Mouse (Mus musculus) adrenal gland, postnatal 36 days (tissue): ENCODE data around the gene Zeb2. TPM values are rescaled to one million over a fixed set of nuclear protein-coding genes. Genes with fewer than 3 reads are reported as not detected.

Experiments used
- DNase-seq, 2 experiments: peaks; one replicate each; pipeline ENCODE4 v3.0.0; 2021; ENCODE audit warnings: mixed read lengths in 1 of 2
- total RNA-seq, 2 experiments: library from RNA; stranded (reverse); gene quantifications; 2 replicates each; pipeline ENCODE4 v1.2.3; 2021

Zeb2 gene
- total RNA-seq, 2 experiments from 2014 or later: 173 to 184 TPM

GRCm38 (mm10) chr2:44981646-44982045 is 135.5 kb downstream of the Zeb2 start:
- DNase-seq: no peak

- DNase-seq: no peak
Observed at GRCm38 (mm10) chr2:44979042-44979721, 138.0 kb downstream of the Zeb2 start.

GRCm38 (mm10) chr2:44978038-44978437 is 139.2 kb downstream of the Zeb2 start:
- no peak for DNase-seq

DNA sequence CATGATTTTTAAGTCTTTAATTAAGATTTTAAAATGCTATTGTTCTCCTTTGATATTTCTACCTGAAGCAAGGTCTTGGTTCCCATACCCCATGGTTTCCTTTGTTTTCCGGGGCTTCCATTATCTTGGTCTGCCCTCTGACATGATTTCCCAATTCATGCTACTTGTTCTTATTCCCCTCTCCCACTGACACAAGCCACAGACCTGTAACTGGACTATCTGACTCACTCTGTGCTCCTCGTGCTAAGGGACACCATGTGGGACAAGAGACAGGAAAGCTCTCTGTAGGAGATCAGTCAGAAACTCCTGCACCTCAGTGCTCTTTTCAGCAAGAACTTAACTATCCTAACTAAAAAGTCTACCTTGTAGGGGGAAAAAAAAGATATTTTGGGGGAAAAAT is 139.6 kb downstream of the Zeb2 start:
- no peak for DNase-seq

- no peak for DNase-seq
Observed at GRCm38 (mm10) chr2:44977051-44977450, 140.1 kb downstream of the Zeb2 start.

- no peak for DNase-seq
Observed at GRCm38 (mm10) chr2:44976484-44976883, 140.7 kb downstream of the Zeb2 start.

DNA sequence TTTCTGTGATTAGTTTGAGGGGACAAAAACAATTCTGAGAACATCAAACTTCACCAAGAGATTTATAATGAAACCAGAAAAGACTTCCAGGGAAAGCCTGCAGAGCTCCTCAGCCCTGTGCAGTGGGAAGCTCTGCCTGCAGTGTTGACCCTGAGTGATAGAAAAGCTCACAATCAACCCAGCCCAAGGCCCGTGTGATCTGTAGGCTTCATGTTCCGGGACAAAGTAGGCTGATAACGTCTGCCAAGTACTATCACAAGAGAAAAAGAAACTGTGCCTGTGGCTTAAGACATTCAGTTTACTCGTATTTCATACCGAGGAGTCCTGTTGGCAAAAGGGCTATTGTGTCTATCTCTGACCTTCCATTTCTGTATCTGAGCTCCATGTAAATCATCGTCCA is 143.4 kb downstream of the Zeb2 start:
- peak; percentile 26 to 41 for DNase-seq

GRCm38 (mm10) chr2:44970087-44970646 is 147.0 kb downstream of the Zeb2 start:
- no peak for DNase-seq

DNA sequence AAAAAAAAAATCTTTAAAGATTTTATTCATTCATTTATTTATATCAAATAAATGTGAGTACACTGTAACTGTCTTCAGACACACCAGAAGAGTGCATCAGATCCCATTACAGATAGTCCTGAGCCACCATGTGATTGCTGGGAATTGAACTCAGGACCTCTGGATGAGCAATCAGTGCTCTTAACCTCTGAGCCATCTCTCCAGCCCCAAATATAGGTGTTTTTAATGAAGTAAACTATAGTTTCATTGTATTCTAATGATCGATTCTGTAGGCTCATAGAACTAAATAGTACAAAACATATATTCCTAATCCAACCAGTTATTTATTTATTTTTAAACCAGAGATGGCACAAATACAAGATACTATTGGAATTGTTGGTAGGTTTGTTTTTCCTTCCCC is 147.6 kb downstream of the Zeb2 start:
- no peak for DNase-seq

- peak; percentile 88 to 89 for DNase-seq
Observed at GRCm38 (mm10) chr2:44969226-44969625, 148.0 kb downstream of the Zeb2 start.

DNA sequence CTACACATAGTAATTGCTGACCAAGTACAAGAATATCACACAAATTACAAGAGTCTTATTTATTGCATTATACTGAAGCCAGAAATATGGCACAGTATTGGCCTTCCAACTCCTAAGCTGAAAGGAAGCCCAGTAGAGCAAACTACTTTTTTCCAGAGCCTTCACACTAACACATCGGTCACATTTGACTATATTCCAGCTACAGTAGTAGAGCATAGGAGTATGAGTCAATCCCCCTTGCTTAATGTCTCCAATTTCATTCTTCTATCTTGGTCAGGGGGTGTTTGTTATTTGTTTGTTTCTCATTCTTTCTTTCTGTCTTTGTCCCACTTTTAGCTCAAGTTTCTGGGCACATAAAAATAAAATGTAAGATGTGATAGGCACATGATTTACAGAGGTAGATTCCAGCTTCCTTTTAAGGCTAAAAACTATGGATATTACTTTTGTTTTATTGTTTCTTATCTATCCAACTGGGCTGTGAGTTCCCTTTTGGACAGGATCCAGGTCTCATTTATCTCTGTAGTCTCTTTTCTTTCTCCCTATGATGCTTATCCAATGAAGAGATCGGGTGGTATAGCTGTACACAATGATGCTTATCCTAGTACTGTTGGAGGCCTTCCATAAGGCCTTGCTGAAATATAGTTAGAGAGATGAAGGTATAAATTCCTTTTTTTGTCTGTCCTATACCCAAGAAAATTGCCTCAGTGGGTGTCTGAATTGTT is 151.2 kb downstream of the Zeb2 start:
- DNase-seq: no peak

- no peak for DNase-seq
Observed at GRCm38 (mm10) chr2:44962620-44963019, 154.6 kb downstream of the Zeb2 start.

DNA sequence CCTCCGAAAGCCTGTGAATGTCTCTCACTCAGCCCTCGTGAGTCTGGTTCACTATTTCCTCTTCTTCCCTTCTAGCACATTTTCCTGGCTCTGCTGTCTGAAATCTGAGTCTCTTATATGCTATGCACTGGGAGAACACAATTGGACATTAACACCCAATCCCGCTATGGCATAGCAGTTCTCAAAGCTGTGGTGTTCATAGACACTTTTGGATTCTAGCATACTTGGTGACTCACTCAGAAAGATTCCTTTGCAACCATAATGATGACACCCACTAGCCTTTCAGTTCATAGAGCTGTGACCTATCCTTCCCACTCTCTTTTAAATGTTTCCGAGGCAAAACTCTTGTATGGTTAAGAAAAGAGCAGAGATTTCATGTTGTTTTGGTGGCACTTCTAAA is 156.0 kb downstream of the Zeb2 start:
- DNase-seq: no peak

DNA sequence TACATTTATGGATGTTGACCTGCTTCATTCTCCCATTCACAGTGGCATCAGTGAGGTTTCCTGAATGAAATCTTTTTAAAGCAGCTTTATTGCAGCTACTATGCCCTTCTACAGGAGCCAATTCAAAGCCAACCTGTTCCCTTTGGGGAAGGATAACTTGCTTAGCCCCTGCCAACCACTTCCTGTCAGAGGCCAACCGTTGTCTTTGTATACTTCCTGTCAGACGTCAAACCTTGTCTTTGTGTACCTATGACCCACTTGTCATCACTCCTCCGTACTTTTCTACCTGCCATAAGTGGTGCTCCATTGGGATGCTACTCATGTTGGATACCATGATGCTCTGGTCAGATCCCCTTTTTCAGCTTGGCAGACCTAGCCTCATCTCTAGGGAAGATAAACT is 156.6 kb downstream of the Zeb2 start:
- DNase-seq: no peak

- no peak for DNase-seq
Observed at GRCm38 (mm10) chr2:44957329-44957797, 159.8 kb downstream of the Zeb2 start.

GRCm38 (mm10) chr2:44956232-44956631 is 161.0 kb downstream of the Zeb2 start:
- DNase-seq: peak; percentile 16 to 26

- DNase-seq: no peak
Observed at GRCm38 (mm10) chr2:44955506-44955905, 161.7 kb downstream of the Zeb2 start.

GRCm38 (mm10) chr2:44954180-44954579 is 163.0 kb downstream of the Zeb2 start:
- DNase-seq: no peak

GRCm38 (mm10) chr2:44952830-44953422 is 164.3 kb downstream of the Zeb2 start:
- DNase-seq: peak; percentile 46 to 56

- no peak for DNase-seq
Observed at GRCm38 (mm10) chr2:44951651-44952213, 165.5 kb downstream of the Zeb2 start.

DNA sequence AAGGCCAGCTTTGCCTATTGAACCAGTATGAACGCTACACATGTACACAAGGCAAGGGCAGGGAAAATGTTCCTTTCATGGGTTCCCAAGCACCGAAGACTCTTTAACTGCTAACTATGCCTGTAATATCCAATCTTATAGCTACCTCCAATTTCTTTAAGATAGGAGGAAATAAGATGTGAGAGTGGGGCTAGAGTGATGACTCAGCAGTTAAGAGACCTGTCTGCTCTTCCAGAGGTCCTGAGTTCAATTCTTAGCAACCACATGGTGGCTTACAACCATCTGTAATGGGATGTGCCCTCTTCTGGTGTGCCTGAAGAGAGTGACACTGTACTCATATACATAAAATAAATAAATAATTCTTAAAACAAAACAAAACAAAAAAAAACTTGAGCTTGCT is 172.5 kb downstream of the Zeb2 start:
- no peak for DNase-seq
